Mouse (Mus musculus): Measurements from ENCODE around the gene Txnrd3. TPM values are rescaled to one million over a fixed set of nuclear protein-coding genes. Genes with fewer than 3 reads are reported as not detected.

Gene Txnrd3
- polyA plus RNA-seq, 1 experiment from 2014 or later, result 11.6 TPM

GRCm38 (mm10) chr6:89658931-89659330, 15.1 kb downstream of the Txnrd3 start:
- Histone ChIP-seq H3K9me3 (no peaks in the 10 kb centered on the region), H3K27me3 (no peaks in the 10 kb centered on the region), H3K4me2 (no peak overlapping the region), H3K27ac (no peak overlapping the region), H3K36me3 (no peaks in the 10 kb centered on the region), H3K4me1 (no peaks in the 10 kb centered on the region), H3K9ac (no peak overlapping the region), H3K4me3 (no peak overlapping the region)
- no peak for ATAC-seq (ENCODE audit: borderline replicate concordance, extremely low read depth, low FRiP score, low TSS enrichment)
- WGBS, result 82% methylated on average over 6 of the region's 6 CpGs

GRCm38 (mm10) chr6:89659692-89660423, 16.1 kb downstream of the Txnrd3 start:
- Histone ChIP-seq H3K27me3 (no peaks in the 10 kb centered on the region), H3K4me2 (no peak overlapping the region), H3K4me3 (no peak overlapping the region), H3K36me3 (no peaks in the 10 kb centered on the region), H3K4me1 (no peaks in the 10 kb centered on the region), H3K27ac (no peak overlapping the region), H3K9ac (no peak overlapping the region), H3K9me3 (no peaks in the 10 kb centered on the region)
- peak; percentile 62; the same call in 1 of the 2 replicates for ATAC-seq (ENCODE audit: borderline replicate concordance, extremely low read depth, low FRiP score, low TSS enrichment)
- WGBS, result 24% methylated on average over 7 of the region's 7 CpGs

GRCm38 (mm10) chr6:89660490-89660889, 16.7 kb downstream of the Txnrd3 start:
- Histone ChIP-seq H3K27ac (no peak overlapping the region), H3K36me3 (no peaks in the 10 kb centered on the region), H3K9ac (no peak overlapping the region), H3K4me2 (no peak overlapping the region), H3K4me3 (no peak overlapping the region), H3K9me3 (no peaks in the 10 kb centered on the region), H3K4me1 (no peaks in the 10 kb centered on the region), H3K27me3 (no peaks in the 10 kb centered on the region)
- 55% methylated on average over 1 of the region's 1 CpGs for WGBS
- ATAC-seq (ENCODE audit: borderline replicate concordance, extremely low read depth, low FRiP score, low TSS enrichment), result no peak

GRCm38 (mm10) chr6:89662521-89662920, 18.7 kb downstream of the Txnrd3 start:
- WGBS, result 76% methylated on average over 3 of the region's 3 CpGs
- no peak for ATAC-seq (ENCODE audit: borderline replicate concordance, extremely low read depth, low FRiP score, low TSS enrichment)
- no peak overlapping the region for H3K27ac ChIP-seq

GRCm38 (mm10) chr6:89665155-89665554, 21.4 kb downstream of the Txnrd3 start:
- H3K4me2 ChIP-seq, result peak overlapping the region; percentile 25
- no peak overlapping the region for H3K27ac ChIP-seq
- ATAC-seq (ENCODE audit: borderline replicate concordance, extremely low read depth, low FRiP score, low TSS enrichment), result no peak

More at GRCm38 (mm10) chr6:89662521-89662920, 18.7 kb downstream of the Txnrd3 start:
- H3K4me2 ChIP-seq, result no peak overlapping the region
- H3K9ac ChIP-seq, result no peak overlapping the region
- H3K9me3 ChIP-seq, result no peaks in the 10 kb centered on the region
- no peaks in the 10 kb centered on the region for H3K4me1 ChIP-seq
- H3K27me3 ChIP-seq, result no peaks in the 10 kb centered on the region
- H3K4me3 ChIP-seq, result no peak overlapping the region
- H3K36me3 ChIP-seq, result no peaks in the 10 kb centered on the region

GRCm38 (mm10) chr6:89665667-89666066, 21.9 kb downstream of the Txnrd3 start:
- Histone ChIP-seq H3K4me3 (no peak overlapping the region), H3K27ac (no peak overlapping the region), H3K36me3 (no peaks in the 10 kb centered on the region), H3K4me1 (no peaks in the 10 kb centered on the region), H3K9ac (no peak overlapping the region), H3K4me2 (no peak overlapping the region), H3K27me3 (no peaks in the 10 kb centered on the region), H3K9me3 (no peaks in the 10 kb centered on the region)
- no peak for ATAC-seq (ENCODE audit: borderline replicate concordance, extremely low read depth, low FRiP score, low TSS enrichment)
- 67% methylated on average over 7 of the region's 7 CpGs for WGBS

More at GRCm38 (mm10) chr6:89665155-89665554, 21.4 kb downstream of the Txnrd3 start:
- Histone ChIP-seq H3K36me3 (no peaks in the 10 kb centered on the region), H3K4me1 (no peaks in the 10 kb centered on the region), H3K27me3 (no peaks in the 10 kb centered on the region), H3K9ac (no peak overlapping the region), H3K4me3 (no peak overlapping the region), H3K9me3 (no peaks in the 10 kb centered on the region)
- 46% methylated on average over 8 of the region's 8 CpGs for WGBS

- WGBS, result 71% methylated on average over 3 of the region's 3 CpGs
- H3K9me3 ChIP-seq, result no peaks in the 10 kb centered on the region
- H3K27ac ChIP-seq, result no peak overlapping the region
- no peaks in the 10 kb centered on the region for H3K36me3 ChIP-seq
- ATAC-seq (ENCODE audit: borderline replicate concordance, extremely low read depth, low FRiP score, low TSS enrichment), result no peak
- H3K4me1 ChIP-seq, result no peaks in the 10 kb centered on the region
- H3K4me2 ChIP-seq, result no peak overlapping the region
- no peak overlapping the region for H3K4me3 ChIP-seq
- no peak overlapping the region for H3K9ac ChIP-seq
- no peaks in the 10 kb centered on the region for H3K27me3 ChIP-seq
These were observed 23.2 kb downstream of the Txnrd3 start for GRCm38 (mm10) chr6:89666976-89667375.

- no peak overlapping the region for H3K4me2 ChIP-seq
- 79% methylated on average over 6 of the region's 6 CpGs for WGBS
- H3K27ac ChIP-seq, result no peak overlapping the region
- H3K9me3 ChIP-seq, result no peaks in the 10 kb centered on the region
- ATAC-seq (ENCODE audit: borderline replicate concordance, extremely low read depth, low FRiP score, low TSS enrichment), result no peak
- H3K36me3 ChIP-seq, result no peaks in the 10 kb centered on the region
- no peak overlapping the region for H3K4me3 ChIP-seq
- H3K4me1 ChIP-seq, result no peaks in the 10 kb centered on the region
- no peaks in the 10 kb centered on the region for H3K27me3 ChIP-seq
- no peak overlapping the region for H3K9ac ChIP-seq
These were observed 25.8 kb downstream of the Txnrd3 start for GRCm38 (mm10) chr6:89669556-89669955.

- 62% methylated on average over 6 of the region's 6 CpGs for WGBS
- no peak for ATAC-seq (ENCODE audit: borderline replicate concordance, extremely low read depth, low FRiP score, low TSS enrichment)
- no peaks in the 10 kb centered on the region for H3K4me1 ChIP-seq
- H3K27ac ChIP-seq, result no peak overlapping the region
- H3K9me3 ChIP-seq, result no peaks in the 10 kb centered on the region
- H3K4me3 ChIP-seq, result no peak overlapping the region
- H3K9ac ChIP-seq, result no peak overlapping the region
- no peak overlapping the region for H3K4me2 ChIP-seq
- no peaks in the 10 kb centered on the region for H3K27me3 ChIP-seq
- H3K36me3 ChIP-seq, result no peaks in the 10 kb centered on the region
These were observed 27.6 kb downstream of the Txnrd3 start for GRCm38 (mm10) chr6:89671431-89671830.

- Histone ChIP-seq H3K4me3 (no peak overlapping the region), H3K4me1 (no peaks in the 10 kb centered on the region), H3K4me2 (no peak overlapping the region), H3K36me3 (no peaks in the 10 kb centered on the region), H3K27me3 (no peaks in the 10 kb centered on the region), H3K9ac (no peak overlapping the region), H3K9me3 (no peaks in the 10 kb centered on the region), H3K27ac (no peak overlapping the region)
- WGBS, result 84% methylated on average over 7 of the region's 7 CpGs
- no peak for ATAC-seq (ENCODE audit: borderline replicate concordance, extremely low read depth, low FRiP score, low TSS enrichment)
These were observed 28.9 kb downstream of the Txnrd3 start for GRCm38 (mm10) chr6:89672641-89673040.

- 78% methylated on average over 11 of the region's 11 CpGs for WGBS
- peak; percentile 27; the same call in 1 of the 2 replicates for ATAC-seq (ENCODE audit: borderline replicate concordance, extremely low read depth, low FRiP score, low TSS enrichment)
These were observed 29.5 kb downstream of the Txnrd3 start for GRCm38 (mm10) chr6:89673135-89673780.

GRCm38 (mm10) chr6:89678522-89678921, 34.7 kb downstream of the Txnrd3 start:
- Histone ChIP-seq H3K27ac (no peak overlapping the region), H3K4me2 (no peak overlapping the region), H3K27me3 (no peaks in the 10 kb centered on the region), H3K9ac (no peak overlapping the region), H3K9me3 (no peaks in the 10 kb centered on the region), H3K36me3 (no peaks in the 10 kb centered on the region), H3K4me3 (no peak overlapping the region), H3K4me1 (no peaks in the 10 kb centered on the region)
- 80% methylated on average over 4 of the region's 4 CpGs for WGBS
- no peak for ATAC-seq (ENCODE audit: borderline replicate concordance, extremely low read depth, low FRiP score, low TSS enrichment)

More at GRCm38 (mm10) chr6:89673135-89673780, 29.5 kb downstream of the Txnrd3 start:
- Histone ChIP-seq H3K9ac (no peak overlapping the region), H3K4me3 (no peak overlapping the region), H3K4me2 (no peak overlapping the region), H3K27ac (no peak overlapping the region), H3K4me1 (no peaks in the 10 kb centered on the region), H3K36me3 (no peaks in the 10 kb centered on the region), H3K27me3 (no peaks in the 10 kb centered on the region), H3K9me3 (no peaks in the 10 kb centered on the region)
